Mouse (Mus musculus): ENCODE data around the gene Hfe2. TPM values are rescaled to one million over a fixed set of nuclear protein-coding genes. Genes with fewer than 3 reads are reported as not detected.

Hfe2 gene
- polyA plus RNA-seq, 1 experiment from 2014 or later = 0.10 TPM

DNA sequence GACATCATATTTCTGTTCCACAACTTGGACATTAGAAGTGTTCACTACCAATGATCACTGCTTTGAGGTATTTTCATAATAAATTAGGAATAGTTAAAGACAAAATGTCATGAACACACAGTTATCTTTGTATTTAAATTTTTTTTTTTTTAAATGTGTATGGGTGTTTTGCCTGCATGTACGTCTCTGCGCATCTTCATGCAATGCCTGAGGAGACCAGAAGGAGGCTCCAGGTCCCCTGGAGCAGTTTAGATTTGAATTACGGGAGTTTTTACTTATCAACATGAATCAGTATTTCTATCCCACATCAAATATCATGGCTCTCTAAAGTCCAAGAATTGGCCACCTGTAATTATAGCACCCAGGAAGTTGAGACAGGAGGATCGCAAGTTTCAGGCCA is 2.8 kb upstream of the Hfe2 start:
- 0 out of 2 replicates have a peak, but pooled peaks cover 3% of the 10 kb centered on the region for H3K4me1 ChIP-seq (replicated peaks; ENCODE audit: control insufficient read depth, insufficient read depth)
- no peaks in the 10 kb centered on the region for H3K36me3 ChIP-seq (ENCODE audit: control insufficient read depth, insufficient read depth, low read length)
- no peak overlapping the region for H3K9ac ChIP-seq (ENCODE audit: low read length)
- no peak overlapping the region for H3K4me2 ChIP-seq (replicated peaks; ENCODE audit: low read depth)
- peak; percentile 60 for TF ChIP-seq CTCF (IDR thresholded peaks at IDR 0.05; ENCODE audit: low read depth)
- TF ChIP-seq EP300 (optimal IDR thresholded peaks at IDR 0.05) = no peak
- no peak for ATAC-seq (ENCODE audit: low FRiP score, low TSS enrichment)
- DNase-seq (ENCODE audit: low spot score) = no peak
- H3K27me3 ChIP-seq (ENCODE audit: control insufficient read depth, insufficient read depth, low read length) = peaks cover 2% of the 10 kb centered on the region; the same call in 1 of the 2 replicates
- 57% methylated on average over 4 of the region's 4 CpGs for WGBS
- H3K9me3 ChIP-seq (ENCODE audit: control insufficient read depth, low read length) = no peaks in the 10 kb centered on the region
- no peak overlapping the region for H3K4me3 ChIP-seq (ENCODE audit: low read depth, low read length)
- H3K27ac ChIP-seq (replicated peaks) = no peak overlapping the region

DNA sequence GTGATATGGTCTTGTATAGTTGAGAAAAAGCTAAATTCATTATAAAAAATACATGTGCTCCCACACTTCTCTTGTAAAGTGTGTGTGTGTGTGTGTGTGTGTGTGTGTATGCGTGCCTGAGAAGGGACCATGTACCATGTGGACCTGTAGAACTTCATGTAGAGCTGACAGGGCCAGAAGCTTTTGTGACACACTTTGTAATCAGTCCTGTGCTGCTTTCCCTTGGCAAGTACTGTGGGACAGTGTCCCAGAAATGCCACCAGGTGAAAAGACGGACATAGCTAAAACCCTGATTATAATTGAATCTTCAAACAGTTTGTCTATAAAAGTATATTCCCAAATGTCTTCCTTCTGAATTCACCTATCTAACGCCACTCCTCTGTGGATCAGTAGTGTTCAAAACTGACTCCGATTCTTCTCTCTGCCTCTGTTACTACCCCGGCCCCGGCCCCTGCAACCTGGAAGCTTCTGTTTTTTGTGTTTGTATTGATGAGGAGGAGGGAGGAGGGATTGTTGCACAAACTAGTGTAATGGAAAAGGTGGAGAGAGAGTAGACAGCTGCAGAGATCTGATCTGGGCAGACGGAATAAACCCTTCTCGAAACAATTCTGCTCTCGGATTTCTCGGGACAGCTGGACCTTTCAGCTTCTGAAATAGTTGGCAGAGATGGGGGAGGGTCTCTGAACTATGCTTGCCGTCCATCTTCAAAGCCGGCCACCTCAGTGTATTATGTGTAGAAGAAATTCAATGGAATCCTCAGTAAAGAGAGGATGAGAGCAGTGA is 753 bp upstream of the Hfe2 start:
- Histone ChIP-seq H3K9ac (ENCODE audit: low read length) (no peak overlapping the region), H3K9me3 (ENCODE audit: control insufficient read depth, low read length) (no peaks in the 10 kb centered on the region), H3K36me3 (ENCODE audit: control insufficient read depth, insufficient read depth, low read length) (no peaks in the 10 kb centered on the region), H3K4me2 (replicated peaks; ENCODE audit: low read depth) (no peak overlapping the region), H3K27ac (replicated peaks) (no peak overlapping the region), H3K4me3 (ENCODE audit: low read depth, low read length) (no peak overlapping the region), H3K27me3 (ENCODE audit: control insufficient read depth, insufficient read depth, low read length) (peaks cover 6% of the 10 kb centered on the region; the same call in 1 of the 2 replicates), H3K4me1 (replicated peaks; ENCODE audit: control insufficient read depth, insufficient read depth) (0 out of 2 replicates have a peak, but pooled peaks cover 3% of the 10 kb centered on the region)
- no peak for DNase-seq (ENCODE audit: low spot score)
- WGBS = 65% methylated on average over 12 of the region's 12 CpGs
- TF ChIP-seq EP300 (optimal IDR thresholded peaks at IDR 0.05) (no peak), CTCF (IDR thresholded peaks at IDR 0.05; ENCODE audit: low read depth) (no peak)
- no peak for ATAC-seq (ENCODE audit: low FRiP score, low TSS enrichment)

DNA sequence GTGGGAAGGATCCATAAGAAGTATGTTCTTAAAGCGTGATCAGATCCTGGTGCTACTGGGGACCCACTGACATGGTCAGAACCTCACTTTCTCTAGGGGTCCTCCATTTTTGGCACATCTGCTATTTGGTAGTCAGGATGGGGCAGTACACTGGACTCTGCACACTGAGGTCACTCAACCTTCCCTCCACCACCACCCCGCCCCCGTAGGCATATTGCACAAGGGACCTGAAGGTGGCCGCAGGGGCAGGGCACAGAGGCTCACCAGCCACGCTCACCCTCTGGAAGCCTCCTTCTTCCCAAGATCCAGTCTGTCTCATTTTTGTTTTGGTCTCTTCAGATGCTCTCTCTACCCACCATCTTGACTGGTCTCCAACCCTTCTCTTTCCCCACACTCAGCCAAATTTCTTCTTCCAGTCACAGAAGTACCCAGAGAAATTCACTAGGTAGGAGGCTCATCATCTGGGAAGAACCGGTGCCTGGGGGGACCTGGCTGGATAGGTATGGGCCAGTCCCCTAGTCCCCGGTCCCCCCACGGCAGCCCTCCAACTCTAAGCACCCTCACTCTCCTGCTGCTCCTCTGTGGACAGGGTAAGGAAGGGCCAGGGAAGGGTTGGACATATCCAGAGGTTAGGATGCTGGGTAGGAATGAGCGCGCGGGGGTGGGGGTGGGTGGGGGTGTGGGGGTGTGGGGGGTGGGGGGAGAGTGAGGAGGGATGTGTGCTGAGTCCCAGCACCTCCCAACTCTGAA is 1.2 kb downstream of the Hfe2 start:
- Histone ChIP-seq H3K4me3 (ENCODE audit: low read depth, low read length) (no peak overlapping the region), H3K9me3 (ENCODE audit: control insufficient read depth, low read length) (no peaks in the 10 kb centered on the region), H3K4me2 (replicated peaks; ENCODE audit: low read depth) (no peak overlapping the region), H3K27me3 (ENCODE audit: control insufficient read depth, insufficient read depth, low read length) (peaks cover 6% of the 10 kb centered on the region; the same call in 1 of the 2 replicates), H3K4me1 (replicated peaks; ENCODE audit: control insufficient read depth, insufficient read depth) (0 out of 2 replicates have a peak, but pooled peaks cover 3% of the 10 kb centered on the region), H3K9ac (ENCODE audit: low read length) (no peak overlapping the region), H3K36me3 (ENCODE audit: control insufficient read depth, insufficient read depth, low read length) (no peaks in the 10 kb centered on the region), H3K27ac (replicated peaks) (no peak overlapping the region)
- no peak for DNase-seq (ENCODE audit: low spot score)
- ATAC-seq (ENCODE audit: low FRiP score, low TSS enrichment) = peak; percentile 31; the same call in 1 of the 2 replicates
- WGBS = 72% methylated on average over 10 of the region's 11 CpGs
- TF ChIP-seq EP300 (optimal IDR thresholded peaks at IDR 0.05) (no peak), CTCF (IDR thresholded peaks at IDR 0.05; ENCODE audit: low read depth) (no peak)

DNA sequence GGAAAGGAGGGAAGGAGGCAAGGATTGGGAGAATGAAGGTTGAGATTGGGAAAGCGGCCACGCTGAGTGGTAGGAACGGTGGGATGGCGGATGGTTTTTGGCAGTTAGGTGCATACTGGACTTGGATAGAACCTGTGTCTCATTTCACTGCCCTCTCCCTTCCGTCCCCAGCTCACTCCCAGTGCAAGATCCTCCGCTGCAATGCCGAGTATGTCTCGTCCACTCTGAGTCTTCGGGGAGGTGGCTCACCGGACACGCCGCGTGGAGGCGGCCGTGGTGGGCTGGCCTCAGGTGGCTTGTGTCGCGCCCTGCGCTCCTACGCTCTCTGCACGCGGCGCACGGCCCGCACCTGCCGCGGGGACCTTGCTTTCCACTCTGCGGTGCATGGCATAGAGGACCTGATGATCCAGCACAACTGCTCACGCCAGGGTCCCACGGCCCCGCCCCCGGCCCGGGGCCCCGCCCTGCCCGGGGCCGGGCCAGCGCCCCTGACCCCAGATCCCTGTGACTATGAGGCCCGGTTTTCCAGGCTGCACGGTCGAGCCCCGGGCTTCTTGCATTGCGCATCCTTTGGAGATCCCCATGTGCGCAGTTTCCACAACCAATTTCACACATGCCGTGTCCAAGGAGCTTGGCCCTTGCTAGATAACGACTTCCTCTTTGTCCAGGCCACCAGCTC is 2.0 kb downstream of the Hfe2 start:
- peak; percentile 52 for ATAC-seq (ENCODE audit: low FRiP score, low TSS enrichment)
- H3K4me1 ChIP-seq (replicated peaks; ENCODE audit: control insufficient read depth, insufficient read depth) = 0 out of 2 replicates have a peak, but pooled peaks cover 3% of the 10 kb centered on the region
- peak overlapping the region; percentile 52 for H3K4me2 ChIP-seq (replicated peaks; ENCODE audit: low read depth)
- H3K9me3 ChIP-seq (ENCODE audit: control insufficient read depth, low read length) = no peaks in the 10 kb centered on the region
- peak overlapping the region; percentile 27 for H3K4me3 ChIP-seq (ENCODE audit: low read depth, low read length)
- WGBS = 6% methylated on average over 34 of the region's 44 CpGs
- no peaks in the 10 kb centered on the region for H3K36me3 ChIP-seq (ENCODE audit: control insufficient read depth, insufficient read depth, low read length)
- H3K27me3 ChIP-seq (ENCODE audit: control insufficient read depth, insufficient read depth, low read length) = peaks cover 6% of the 10 kb centered on the region; the same call in 1 of the 2 replicates
- DNase-seq (ENCODE audit: low spot score) = no peak
- no peak overlapping the region for H3K9ac ChIP-seq (ENCODE audit: low read length)
- no peak overlapping the region for H3K27ac ChIP-seq (replicated peaks)
- no peak for TF ChIP-seq CTCF (IDR thresholded peaks at IDR 0.05; ENCODE audit: low read depth)
- TF ChIP-seq EP300 (optimal IDR thresholded peaks at IDR 0.05) = no peak

DNA sequence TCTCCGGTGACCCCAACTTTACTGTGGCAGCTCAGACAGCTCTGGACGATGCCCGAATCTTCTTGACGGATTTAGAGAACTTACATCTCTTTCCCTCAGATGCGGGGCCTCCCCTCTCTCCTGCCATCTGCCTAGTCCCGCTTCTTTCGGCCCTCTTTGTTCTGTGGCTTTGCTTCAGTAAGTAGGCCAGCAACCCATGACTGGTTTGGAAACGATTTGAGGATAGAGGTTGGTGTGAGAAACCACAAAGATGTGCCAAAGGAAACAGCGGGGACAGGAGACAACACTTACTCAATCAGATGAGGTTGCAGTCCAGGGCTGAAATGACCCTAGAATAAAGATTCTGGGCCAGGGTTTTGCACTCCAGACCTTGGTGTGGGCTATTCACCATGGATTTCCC is 3.5 kb downstream of the Hfe2 start:
- TF ChIP-seq EP300 (optimal IDR thresholded peaks at IDR 0.05) (no peak), CTCF (IDR thresholded peaks at IDR 0.05; ENCODE audit: low read depth) (no peak)
- Histone ChIP-seq H3K9me3 (ENCODE audit: control insufficient read depth, low read length) (no peaks in the 10 kb centered on the region), H3K4me2 (replicated peaks; ENCODE audit: low read depth) (no peak overlapping the region), H3K4me3 (ENCODE audit: low read depth, low read length) (no peak overlapping the region), H3K4me1 (replicated peaks; ENCODE audit: control insufficient read depth, insufficient read depth) (0 out of 2 replicates have a peak, but pooled peaks cover 3% of the 10 kb centered on the region), H3K9ac (ENCODE audit: low read length) (no peak overlapping the region), H3K27me3 (ENCODE audit: control insufficient read depth, insufficient read depth, low read length) (peaks cover 6% of the 10 kb centered on the region; the same call in 1 of the 2 replicates), H3K36me3 (ENCODE audit: control insufficient read depth, insufficient read depth, low read length) (no peaks in the 10 kb centered on the region), H3K27ac (replicated peaks) (no peak overlapping the region)
- DNase-seq (ENCODE audit: low spot score) = no peak
- 59% methylated on average over 9 of the region's 9 CpGs for WGBS
- ATAC-seq (ENCODE audit: low FRiP score, low TSS enrichment) = no peak
